ENCODE assay signal across 8 mouse cellular contexts in the genomic region with DNA sequence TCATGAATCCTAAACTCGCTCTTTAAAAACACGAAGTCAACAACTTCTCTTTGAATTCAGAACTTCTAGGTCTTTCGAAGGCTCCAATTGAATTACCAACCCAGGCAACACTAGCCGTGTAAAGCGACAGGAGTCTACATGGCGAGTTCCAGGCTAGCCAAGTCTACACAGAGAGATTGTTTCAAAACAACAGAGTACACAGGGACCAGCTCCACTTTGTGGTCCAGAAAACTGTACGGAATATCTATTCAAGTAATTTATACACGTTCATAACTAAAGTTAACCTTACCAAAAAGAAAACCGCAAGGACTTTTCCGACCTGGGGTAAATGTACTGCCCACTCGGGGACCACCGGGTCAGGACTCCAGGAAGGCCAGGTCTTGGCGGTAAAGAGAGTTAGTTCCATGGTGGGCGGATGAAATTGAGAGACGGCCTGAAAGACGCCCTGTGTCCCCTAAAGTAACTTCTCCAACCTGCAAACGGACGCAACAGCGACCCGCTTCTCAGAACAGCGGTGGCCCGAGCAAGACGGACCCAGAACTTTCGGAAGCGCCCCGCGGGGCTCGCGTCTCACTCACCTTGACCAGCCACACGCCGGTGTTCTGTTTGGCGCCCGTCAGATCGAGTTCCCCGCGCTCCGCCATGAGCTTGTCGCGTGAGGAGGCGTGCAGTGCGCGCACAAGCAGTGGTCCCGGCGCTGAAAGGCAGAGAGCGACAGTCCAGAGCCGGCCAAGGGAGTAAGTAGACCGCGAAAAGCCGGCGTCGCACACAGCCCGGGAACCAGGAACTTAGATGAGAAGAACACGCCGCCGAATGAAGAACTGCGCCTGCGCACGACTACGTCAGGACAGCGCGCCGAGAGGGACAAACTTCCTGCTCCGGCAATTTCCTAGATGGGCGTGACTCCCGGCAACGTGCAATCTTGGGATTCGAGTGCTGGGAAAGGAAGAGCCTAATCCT. TPM values are rescaled to one million over a fixed set of nuclear protein-coding genes. Genes with fewer than 3 reads are reported as not detected.
DNase-seq lines count a peak whose midpoint lies in the region; ATAC-seq and TF ChIP-seq lines count a peak whose summit lies in the region.

A gene (minus strand): TSS at position 764 of the 960 bp plus-strand sequence.

- peak within 1 kb of the TSS; percentile 85 for H3K9ac ChIP-seq in lung, postnatal 0 days (replicated peaks; ENCODE audit: low read depth)

- no peaks in the 10 kb centered on the region for H3K9me3 ChIP-seq in hindbrain, embryonic 10.5 days
- no peaks in the 10 kb centered on the region for H3K9me3 ChIP-seq in lung, postnatal 0 days (ENCODE audit: low read length)

- H3K36me3 ChIP-seq in hindbrain, embryonic 10.5 days: peaks cover 14% of the 10 kb centered on the region
- no peaks in the 10 kb centered on the region for H3K36me3 ChIP-seq in lung, postnatal 0 days (ENCODE audit: insufficient read depth, low read length)

- TF ChIP-seq EP300 in lung, postnatal 0 days (IDR thresholded peaks at IDR 0.05): no peak

- H3K27ac ChIP-seq in hindbrain, embryonic 10.5 days: peak within 1 kb of the TSS; percentile 88
- peak within 1 kb of the TSS; percentile 86 for H3K27ac ChIP-seq in lung, postnatal 0 days (ENCODE audit: low read length)

- peak within 1 kb of the TSS; percentile 72 for H3K4me2 ChIP-seq in lung, postnatal 0 days (replicated peaks; ENCODE audit: low read depth, low read length)

- under 1% methylated on average over 67 of the region's 67 CpGs for WGBS in hindbrain, embryonic 10.5 days
- 1% methylated on average over 67 of the region's 67 CpGs for WGBS in lung, postnatal 0 days

- no peak for TF ChIP-seq CTCF in lung, postnatal 0 days (IDR thresholded peaks at IDR 0.05)

- peak within 1 kb of the TSS; percentile 82 for H3K4me3 ChIP-seq in hindbrain, embryonic 10.5 days
- H3K4me3 ChIP-seq in lung, postnatal 0 days (ENCODE audit: low read depth, low read length): peak within 1 kb of the TSS; percentile 77

- H3K4me1 ChIP-seq in hindbrain, embryonic 10.5 days (replicated peaks): peaks cover 21% of the 10 kb centered on the region
- no peaks in the 10 kb centered on the region; the same call in 1 of the 2 replicates for H3K4me1 ChIP-seq in lung, postnatal 0 days (ENCODE audit: insufficient read depth, low read depth, low read length)

- ATAC-seq in frontal cortex, adult (ENCODE audit: low TSS enrichment): peak; percentile 96
- peak; percentile 96 for ATAC-seq in lung, postnatal 0 days

- peak; percentile 96 for DNase-seq in MN1 (ENCODE audit: low spot score)
- peak; percentile 90 for DNase-seq in cerebellum, adult 9-10 months
- peak; percentile 96 for DNase-seq in hindbrain, embryonic 10.5 days (ENCODE audit: low spot score)
- DNase-seq in layer of hippocampus, adult 9-11 months: peak; percentile 91
- peak; percentile 95 for DNase-seq in lung, postnatal 0 days (ENCODE audit: low spot score)
- peak; percentile 98 for DNase-seq in ovary, postnatal 14 days (ENCODE audit: low spot score)
- peak; percentile 94 for DNase-seq in thymus, postnatal 14 days

- no peaks in the 10 kb centered on the region for H3K27me3 ChIP-seq in hindbrain, embryonic 10.5 days (ENCODE audit: insufficient read depth, poor library complexity, severe bottlenecking)
- H3K27me3 ChIP-seq in lung, postnatal 0 days (replicated peaks; ENCODE audit: insufficient read depth, low read length): no peaks in the 10 kb centered on the region

RNA-seq across cellular contexts. Expression of the gene that starts here (rescaled TPM):
- polyA plus RNA-seq in hindbrain, embryonic 10.5 days (2016; fragmentation: Nextera tagmentation; extraction: Ambion mirVana): 47.8 and 56.1 TPM in 2 replicates
- 21.4 and 21.7 TPM in 2 replicates for polyA plus RNA-seq in lung, postnatal 0 days (2015; fragmentation: Nextera tagmentation; extraction: Ambion mirVana)

Comparison
In these comparisons a context has a peak if more than half of its experiments do, and no peak if none do; other contexts are left out.
1. Peak in every context shown above with its lines: DNase-seq, ATAC-seq, H3K4me3 ChIP-seq and H3K27ac ChIP-seq.